Comparison of ENCODE assay signal across 14 mouse cellular contexts in genomic region chr13:112340205-112340604, GRCm38 (mm10). TPM values are rescaled to one million over a fixed set of nuclear protein-coding genes. Genes with fewer than 3 reads are reported as not detected.
DNase-seq lines count a peak whose midpoint lies in the region; ATAC-seq and TF ChIP-seq lines count a peak whose summit lies in the region.
"Had no signal": no experiment of that assay in that cellular context is flagged by ENCODE, and none has a peak within 500 bp of the region (broad histone marks: within the 10 kb centered on the region; RNA-seq: fewer than 3 reads in every experiment).

No protein-coding gene starts in this region.

- no peak for ATAC-seq in embryonic facial prominence, embryonic 13.5 days (ENCODE audit: insufficient number of reproducible peaks, insufficient read depth, low FRiP score, low TSS enrichment, low read depth)
- ATAC-seq in lung, postnatal 0 days, result peak; percentile 41; the same call in 1 of the 2 replicates
- no peak for ATAC-seq in forebrain, postnatal 0 days
- ATAC-seq in midbrain, embryonic 16.5 days, result no peak
- ATAC-seq: forebrain, embryonic 16.5 days had no signal

- TF ChIP-seq EP300 in lung, postnatal 0 days (IDR thresholded peaks at IDR 0.05), result peak; percentile 49

- intact Hi-C loops in heart, postnatal 25 days (cut with DNase I), result no loop called here

- H3K4me2 ChIP-seq in embryonic facial prominence, embryonic 13.5 days, result peak overlapping the region; percentile 39
- no peak overlapping the region for H3K4me2 ChIP-seq in lung, postnatal 0 days (replicated peaks; ENCODE audit: low read depth, low read length)
- no peak overlapping the region for H3K4me2 ChIP-seq in forebrain, postnatal 0 days (ENCODE audit: low read depth)
- H3K4me2 ChIP-seq in midbrain, embryonic 16.5 days (ENCODE audit: low read length), result no peak overlapping the region
- H3K4me2 ChIP-seq: midbrain, embryonic 11.5 days; neural tube, embryonic 15.5 days had no signal

- no peaks in the 10 kb centered on the region for H3K36me3 ChIP-seq in embryonic facial prominence, embryonic 13.5 days
- H3K36me3 ChIP-seq in lung, postnatal 0 days (ENCODE audit: insufficient read depth, low read length), result no peaks in the 10 kb centered on the region
- no peaks in the 10 kb centered on the region for H3K36me3 ChIP-seq in midbrain, embryonic 10.5 days
- H3K36me3 ChIP-seq in forebrain, postnatal 0 days (ENCODE audit: insufficient read depth), result no peaks in the 10 kb centered on the region
- 0 out of 2 replicates have a peak, but pooled peaks cover 2% of the 10 kb centered on the region for H3K36me3 ChIP-seq in midbrain, embryonic 16.5 days (ENCODE audit: control insufficient read depth, insufficient read depth, low read length)

- peak overlapping the region; percentile 82 for H3K27ac ChIP-seq in embryonic facial prominence, embryonic 13.5 days
- no peak overlapping the region for H3K27ac ChIP-seq in lung, postnatal 0 days (ENCODE audit: low read length)
- H3K27ac ChIP-seq in midbrain, embryonic 10.5 days (replicated peaks), result no peak overlapping the region
- no peak overlapping the region for H3K27ac ChIP-seq in forebrain, postnatal 0 days (ENCODE audit: low read depth, low read length)
- no peak overlapping the region for H3K27ac ChIP-seq in midbrain, embryonic 16.5 days (ENCODE audit: low read length)
- H3K27ac ChIP-seq: neural tube, embryonic 15.5 days had no signal

- H3K9me3 ChIP-seq in embryonic facial prominence, embryonic 13.5 days, result no peaks in the 10 kb centered on the region
- no peaks in the 10 kb centered on the region for H3K9me3 ChIP-seq in lung, postnatal 0 days (ENCODE audit: low read length)
- H3K9me3 ChIP-seq in midbrain, embryonic 10.5 days (replicated peaks), result no peaks in the 10 kb centered on the region
- H3K9me3 ChIP-seq in forebrain, postnatal 0 days (ENCODE audit: low read length), result no peaks in the 10 kb centered on the region
- no peaks in the 10 kb centered on the region for H3K9me3 ChIP-seq in midbrain, embryonic 16.5 days (replicated peaks; ENCODE audit: control insufficient read depth, low read length, poor library complexity, severe bottlenecking)
- H3K9me3 ChIP-seq: neural tube, embryonic 15.5 days had no signal

- H3K9ac ChIP-seq in embryonic facial prominence, embryonic 13.5 days, result 0 out of 2 replicates have a peak overlapping the region, but pooled peaks have one; percentile 27
- no peak overlapping the region for H3K9ac ChIP-seq in lung, postnatal 0 days (replicated peaks; ENCODE audit: low read depth)
- H3K9ac ChIP-seq in forebrain, postnatal 0 days, result no peak overlapping the region
- no peak overlapping the region for H3K9ac ChIP-seq in midbrain, embryonic 16.5 days (ENCODE audit: low read depth, low read length)
- H3K9ac ChIP-seq: neural tube, embryonic 15.5 days had no signal

- H3K27me3 ChIP-seq in embryonic facial prominence, embryonic 13.5 days, result no peaks in the 10 kb centered on the region
- no peaks in the 10 kb centered on the region for H3K27me3 ChIP-seq in lung, postnatal 0 days (replicated peaks; ENCODE audit: insufficient read depth, low read length)
- no peaks in the 10 kb centered on the region for H3K27me3 ChIP-seq in midbrain, embryonic 10.5 days (ENCODE audit: low read depth, poor library complexity, severe bottlenecking)
- no peaks in the 10 kb centered on the region for H3K27me3 ChIP-seq in forebrain, postnatal 0 days (ENCODE audit: insufficient read depth, low read length)
- H3K27me3 ChIP-seq in midbrain, embryonic 16.5 days (ENCODE audit: control insufficient read depth, insufficient read depth, low read depth, low read length), result no peaks in the 10 kb centered on the region
- H3K27me3 ChIP-seq: neural tube, embryonic 15.5 days had no signal

- DNase-seq in Muller cell, postnatal 12 days (ENCODE audit: inconsistent ontology term), result peak; percentile 95
- DNase-seq in heart, postnatal 25 days (ENCODE audit: low spot score), result peak; percentile 15
- peak; percentile 78 for DNase-seq in lung, postnatal 0 days (ENCODE audit: low spot score)
- DNase-seq in midbrain, embryonic 10.5 days (ENCODE audit: low spot score), result no peak
- no peak for DNase-seq in forebrain, postnatal 0 days
- DNase-seq: liver; right cerebral cortex, postnatal 4 days; thymus, postnatal 14 days had no signal

- TF ChIP-seq CTCF in lung, postnatal 0 days (IDR thresholded peaks at IDR 0.05), result no peak
- TF ChIP-seq CTCF in forebrain, postnatal 0 days (IDR thresholded peaks at IDR 0.05; ENCODE audit: low read depth), result no peak

- peaks cover 7% of the 10 kb centered on the region for H3K4me1 ChIP-seq in embryonic facial prominence, embryonic 13.5 days
- H3K4me1 ChIP-seq in lung, postnatal 0 days (ENCODE audit: insufficient read depth, low read depth, low read length), result 0 out of 2 replicates have a peak, but pooled peaks cover 3% of the 10 kb centered on the region
- H3K4me1 ChIP-seq in midbrain, embryonic 10.5 days, result peaks cover 12% of the 10 kb centered on the region
- no peaks in the 10 kb centered on the region for H3K4me1 ChIP-seq in forebrain, postnatal 0 days (ENCODE audit: insufficient read depth)
- no peaks in the 10 kb centered on the region for H3K4me1 ChIP-seq in midbrain, embryonic 16.5 days (ENCODE audit: control insufficient read depth, insufficient read depth, low read length)
- H3K4me1 ChIP-seq: neural tube, embryonic 15.5 days had no signal

- H3K4me3 ChIP-seq in embryonic facial prominence, embryonic 13.5 days, result no peak overlapping the region
- no peak overlapping the region for H3K4me3 ChIP-seq in lung, postnatal 0 days (ENCODE audit: low read depth, low read length)
- H3K4me3 ChIP-seq in midbrain, embryonic 10.5 days, result no peak overlapping the region
- no peak overlapping the region for H3K4me3 ChIP-seq in forebrain, postnatal 0 days (ENCODE audit: low read depth, low read length)
- H3K4me3 ChIP-seq in midbrain, embryonic 16.5 days (ENCODE audit: low read depth, low read length), result no peak overlapping the region
- H3K4me3 ChIP-seq: neural tube, embryonic 15.5 days had no signal

- 23% methylated on average over 8 of the region's 8 CpGs for WGBS in embryonic facial prominence, embryonic 13.5 days
- WGBS in lung, postnatal 0 days, result 56% methylated on average over 8 of the region's 8 CpGs
- 89% methylated on average over 8 of the region's 8 CpGs for WGBS in midbrain, embryonic 10.5 days
- WGBS in forebrain, postnatal 0 days, result 65% methylated on average over 8 of the region's 8 CpGs
- 84% methylated on average over 8 of the region's 8 CpGs for WGBS in midbrain, embryonic 16.5 days

RNA-seq across cellular contexts. Expression of gene Ankrd55, which starts 52.0 kb away (rescaled TPM):
- polyA plus RNA-seq in embryonic facial prominence, embryonic 13.5 days (2015; fragmentation: Nextera tagmentation; extraction: Ambion mirVana), result 1.1 and 1.2 TPM in 2 replicates
- total RNA-seq in heart, postnatal 25 days (2021), result under 1 TPM; 0.25 to 0.34 TPM
- polyA plus RNA-seq in lung, postnatal 0 days (2015; fragmentation: Nextera tagmentation; extraction: Ambion mirVana), result 0.23 TPM in 1 of 2 replicates, not detected in the other
- 1.2 and 2.9 TPM in 2 replicates for polyA plus RNA-seq in midbrain, embryonic 10.5 days (2016; fragmentation: Nextera tagmentation; extraction: Ambion mirVana)
- 10.5 and 15.6 TPM in 2 replicates for total RNA-seq in forebrain, postnatal 0 days (2014; rRNA removed)
- polyA plus RNA-seq in forebrain, postnatal 0 days (2015; fragmentation: Nextera tagmentation; extraction: Ambion mirVana), result 3.4 and 5.7 TPM in 2 replicates
- polyA plus RNA-seq in midbrain, embryonic 16.5 days (2015; fragmentation: Nextera tagmentation; extraction: Ambion mirVana), result 10.4 and 11.0 TPM in 2 replicates
- total RNA-seq: MEL had no signal

Comparison
In these comparisons a context has a peak if more than half of its experiments do, and no peak if none do; other contexts are left out.
1. DNase-seq: peak in Muller cell, postnatal 12 days (single experiment), heart, postnatal 25 days (single experiment) and lung, postnatal 0 days (single experiment); none in midbrain, embryonic 10.5 days (single experiment) and forebrain, postnatal 0 days (single experiment).